Mouse (Mus musculus) erythroblast, embryonic 14.5 days (primary cell): ENCODE measurements around the gene Asic5.

ENCODE experiments used
- GATA1 ChIP-seq: IDR thresholded peaks from 2 replicates; pipeline ENCODE4 v1.6.1; 2012; ENCODE audit warnings: low read length, inconsistent platforms, mixed read lengths
- TAL1 ChIP-seq: IDR thresholded peaks from 3 replicates; pipeline ENCODE4 v1.6.1; 2012; ENCODE audit warnings: low read length, inconsistent platforms, mixed read lengths

GRCm38 (mm10) chr3:81995988-81996387 is 13.9 kb downstream of the Asic5 start:
- TF ChIP-seq TAL1 (no peak), GATA1 (no peak)
